Mouse (Mus musculus) forebrain, postnatal 0 days (tissue): ENCODE measurements around the gene Fst. TPM values are rescaled to one million over a fixed set of nuclear protein-coding genes. Genes with fewer than 3 reads are reported as not detected.

Experiments used
- ATAC-seq: fragments of 200-750 bp; cut with Nextera tagmentation; 2 replicates; pipeline ENCODE4 v1.8.0; 2017; ENCODE audit warnings: mild to moderate bottlenecking, moderate library complexity
- DNase-seq: peaks from one replicate; pipeline ENCODE4 v3.0.0-alpha.2; 2015
- H3K27ac ChIP-seq: fragments of 300-500 bp; sonication (generic); 2 replicates; pipeline ENCODE4 v1.5.1; 2014; ENCODE audit warnings: low read depth, mild to moderate bottlenecking, antibody characterized with exemption, low read length, moderate library complexity, mixed read lengths
- H3K27me3 ChIP-seq: fragments of 300-500 bp; sonication (generic); 2 replicates; pipeline ENCODE4 v1.6.1; 2014; ENCODE audit warnings: mild to moderate bottlenecking, low read length, mixed read lengths; ENCODE audit not compliant: insufficient read depth
- H3K36me3 ChIP-seq: fragments of 300-500 bp; sonication (generic); 2 replicates; pipeline ENCODE4 v1.6.1; 2014; ENCODE audit warnings: mild to moderate bottlenecking, moderate library complexity; ENCODE audit not compliant: insufficient read depth
- H3K4me1 ChIP-seq: fragments of 300-500 bp; sonication (generic); 2 replicates; pipeline ENCODE4 v1.6.1; 2014; ENCODE audit warnings: antibody characterized with exemption; ENCODE audit not compliant: insufficient read depth
- H3K4me2 ChIP-seq: fragments of 300-500 bp; sonication (generic); 2 replicates; pipeline ENCODE4 v1.6.1; 2014; ENCODE audit warnings: low read depth, mild to moderate bottlenecking, moderate library complexity
- H3K4me3 ChIP-seq: fragments of 300-500 bp; sonication (generic); 2 replicates; pipeline ENCODE4 v1.5.1; 2014; ENCODE audit warnings: low read depth, low read length, mixed read lengths
- H3K9ac ChIP-seq: fragments of 300-500 bp; sonication (generic); 2 replicates; pipeline ENCODE4 v1.6.1; 2014; ENCODE audit warnings: mild to moderate bottlenecking
- H3K9me3 ChIP-seq: fragments of 300-500 bp; sonication (generic); 2 replicates; pipeline ENCODE4 v1.6.1; 2016; ENCODE audit warnings: low read length
- CTCF ChIP-seq: sonication (generic); IDR thresholded peaks from 2 replicates; pipeline ENCODE4 v1.5.1; 2016; ENCODE audit warnings: antibody characterized with exemption, control low read depth, low read depth
- WGBS: fragments of 180-500 bp; shearing (Covaris S2); extraction: QIAGEN DNeasy Blood & Tissue Kit; methylation state at CpG from one replicate; pipeline ENCODE4 v1.1.7; 2014; 5-methylcytosine and 5-hydroxymethylcytosine counted together
- polyA plus RNA-seq: library from polyadenylated mRNA; unstranded; fragments of >200 nt; fragmentation: Nextera tagmentation; extraction: Ambion mirVana; gene quantifications from 2 replicates; pipeline ENCODE4 v1.2.1, GENCODE M21; 2015
- total RNA-seq: library from RNA; depleted of rRNA; stranded (reverse); fragments of >200 nt; gene quantifications from 2 replicates; pipeline ENCODE4 v1.2.3, GENCODE M21; 2014

Gene Fst
- total and polyA plus RNA-seq, 2 experiments from 2014 or later: 7.7 to 12.4 TPM

- 82% methylated on average over 3 of the region's 3 CpGs for WGBS
- no peak overlapping the region for H3K9ac ChIP-seq
- DNase-seq (no peak), ATAC-seq (no peak)
- no peaks in the 10 kb centered on the region for H3K9me3 ChIP-seq
- H3K27ac ChIP-seq: no peak overlapping the region
- H3K4me1 ChIP-seq: no peaks in the 10 kb centered on the region
- TF ChIP-seq CTCF: no peak
- no peak overlapping the region for H3K4me2 ChIP-seq
- peaks cover 8% of the 10 kb centered on the region for H3K27me3 ChIP-seq
- H3K4me3 ChIP-seq: no peak overlapping the region
- no peaks in the 10 kb centered on the region for H3K36me3 ChIP-seq
Observed at GRCm38 (mm10) chr13:114464824-114465223, 6.1 kb upstream of the Fst start.

GRCm38 (mm10) chr13:114462548-114463408 lies 4.0 kb upstream of the Fst start:
- H3K27me3 ChIP-seq: peaks cover 17% of the 10 kb centered on the region
- H3K9me3 ChIP-seq: no peaks in the 10 kb centered on the region
- DNase-seq (no peak), ATAC-seq (no peak)
- TF ChIP-seq CTCF: no peak
- H3K9ac ChIP-seq: no peak overlapping the region
- no peak overlapping the region for H3K27ac ChIP-seq
- H3K4me2 ChIP-seq: no peak overlapping the region
- H3K36me3 ChIP-seq: no peaks in the 10 kb centered on the region
- WGBS: 84% methylated on average over 8 of the region's 8 CpGs
- H3K4me1 ChIP-seq: no peaks in the 10 kb centered on the region
- no peak overlapping the region for H3K4me3 ChIP-seq

GRCm38 (mm10) chr13:114460306-114460892 lies 1.6 kb upstream of the Fst start:
- H3K4me3 ChIP-seq: peak overlapping the region; percentile 59
- ATAC-seq (peak; percentile 58), DNase-seq (peak; percentile 73)
- H3K4me2 ChIP-seq: peak overlapping the region; percentile 98
- H3K9me3 ChIP-seq: no peaks in the 10 kb centered on the region
- H3K36me3 ChIP-seq: no peaks in the 10 kb centered on the region
- peak overlapping the region; percentile 22; the same call in 1 of the 2 replicates for H3K9ac ChIP-seq
- H3K4me1 ChIP-seq: no peaks in the 10 kb centered on the region
- no peak overlapping the region for H3K27ac ChIP-seq
- TF ChIP-seq CTCF: peak; percentile 77
- under 1% methylated on average over 29 of the region's 29 CpGs for WGBS
- H3K27me3 ChIP-seq: peaks cover 40% of the 10 kb centered on the region

GRCm38 (mm10) chr13:114459701-114460160 lies 980 bp upstream of the Fst start:
- Histone ChIP-seq H3K4me3 (peak overlapping the region; percentile 59), H3K27me3 (peaks cover 40% of the 10 kb centered on the region), H3K9ac (peak overlapping the region; percentile 25; the same call in 1 of the 2 replicates), H3K27ac (no peak overlapping the region), H3K4me2 (peak overlapping the region; percentile 98), H3K4me1 (no peaks in the 10 kb centered on the region), H3K9me3 (no peaks in the 10 kb centered on the region), H3K36me3 (no peaks in the 10 kb centered on the region)
- under 1% methylated on average over 15 of the region's 16 CpGs for WGBS
- TF ChIP-seq CTCF: no peak
- ATAC-seq (no peak), DNase-seq (peak; percentile 49)

- H3K9ac ChIP-seq: peak overlapping the region; percentile 39
- DNase-seq (peak; percentile 42), ATAC-seq (peak; percentile 65)
- TF ChIP-seq CTCF: 0 out of 2 replicates have a peak, but pooled peaks have one; percentile 2
- peak overlapping the region; percentile 98 for H3K4me2 ChIP-seq
- no peaks in the 10 kb centered on the region for H3K4me1 ChIP-seq
- H3K36me3 ChIP-seq: no peaks in the 10 kb centered on the region
- H3K9me3 ChIP-seq: no peaks in the 10 kb centered on the region
- H3K27ac ChIP-seq: no peak overlapping the region
- peak overlapping the region; percentile 59 for H3K4me3 ChIP-seq
- H3K27me3 ChIP-seq: peaks cover 40% of the 10 kb centered on the region
- WGBS: under 1% methylated on average over 53 of the region's 56 CpGs
Observed at GRCm38 (mm10) chr13:114458291-114458885, 363 bp downstream of the Fst start.

GRCm38 (mm10) chr13:114457567-114458120 lies 1.1 kb downstream of the Fst start:
- peaks cover 40% of the 10 kb centered on the region for H3K27me3 ChIP-seq
- TF ChIP-seq CTCF: no peak
- no peaks in the 10 kb centered on the region for H3K36me3 ChIP-seq
- H3K4me1 ChIP-seq: no peaks in the 10 kb centered on the region
- 1% methylated on average over 15 of the region's 15 CpGs for WGBS
- peak overlapping the region; percentile 59 for H3K4me3 ChIP-seq
- H3K4me2 ChIP-seq: peak overlapping the region; percentile 98
- H3K9ac ChIP-seq: no peak overlapping the region
- H3K27ac ChIP-seq: no peak overlapping the region
- DNase-seq (peak; percentile 14), ATAC-seq (no peak)
- H3K9me3 ChIP-seq: no peaks in the 10 kb centered on the region
